Mouse (Mus musculus) frontal cortex, postnatal 36 days (tissue): ENCODE measurements at regions not wholly inside any gene's neighbourhood (a gene's known extent, or its start where the extent isn't known, plus 50 kb on each side); places are given as distances from the start of the nearest gene placed in this dataset.

Experiments
- DNase-seq, 2 experiments: peaks; one replicate each; pipeline ENCODE4 v3.0.0; 2022; ENCODE audit warnings: low spot score in 2 of 2

DNA sequence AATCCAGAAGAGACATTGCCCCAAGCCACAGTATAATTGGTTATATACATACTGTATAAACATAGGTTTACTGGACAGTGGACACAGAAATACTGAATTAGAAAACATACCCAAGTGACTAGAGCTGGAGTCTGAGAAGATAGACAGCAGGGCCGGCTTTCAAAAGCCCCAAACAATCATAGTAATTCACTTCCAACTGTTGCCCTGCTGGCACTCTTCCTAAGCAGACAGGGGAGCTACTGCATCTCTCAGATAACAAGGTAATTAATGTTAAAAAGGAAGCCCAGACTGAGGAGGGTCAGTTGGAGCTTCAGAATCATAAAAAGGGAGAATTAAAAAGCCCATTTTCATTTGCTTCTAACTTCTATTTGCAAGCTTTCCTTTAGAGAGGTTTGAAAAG is 764.5 kb downstream of the Vgll3 start:
- DNase-seq = no peak

DNA sequence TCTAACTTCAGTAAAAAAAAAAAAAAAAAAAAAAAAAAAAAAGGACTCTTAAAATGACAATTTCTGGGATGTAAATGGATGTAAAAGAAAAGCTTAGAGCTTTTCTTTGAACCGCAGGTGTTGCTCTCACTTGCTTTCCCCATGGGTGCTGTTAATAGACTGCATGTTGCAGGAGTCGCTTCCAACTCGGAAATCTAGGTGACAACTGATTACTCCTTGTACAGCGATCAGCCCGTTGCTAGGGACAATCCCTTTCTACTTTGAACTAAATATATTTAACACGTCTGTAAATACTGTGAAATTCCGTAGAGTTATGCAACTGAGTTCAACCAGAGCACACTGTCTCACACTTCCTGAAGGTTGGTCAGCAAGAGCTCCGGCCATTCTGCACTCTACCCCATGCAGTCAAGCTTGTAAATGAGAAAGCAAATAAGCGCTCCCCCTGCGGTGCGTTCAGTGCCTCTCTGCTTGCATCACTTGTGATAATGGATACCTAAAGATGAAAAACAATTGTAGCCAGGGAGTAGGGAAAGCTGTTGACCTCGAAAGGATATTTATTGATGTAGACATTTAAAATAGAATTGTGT is 770.7 kb downstream of the Vgll3 start:
- peak in 1 of 2 experiments; percentile 1 for DNase-seq

GRCm38 (mm10) chr16:66602211-66602610 is 787.2 kb downstream of the Vgll3 start:
- DNase-seq = no peak

GRCm38 (mm10) chr16:66602686-66603085 is 787.6 kb downstream of the Vgll3 start:
- no peak for DNase-seq

DNA sequence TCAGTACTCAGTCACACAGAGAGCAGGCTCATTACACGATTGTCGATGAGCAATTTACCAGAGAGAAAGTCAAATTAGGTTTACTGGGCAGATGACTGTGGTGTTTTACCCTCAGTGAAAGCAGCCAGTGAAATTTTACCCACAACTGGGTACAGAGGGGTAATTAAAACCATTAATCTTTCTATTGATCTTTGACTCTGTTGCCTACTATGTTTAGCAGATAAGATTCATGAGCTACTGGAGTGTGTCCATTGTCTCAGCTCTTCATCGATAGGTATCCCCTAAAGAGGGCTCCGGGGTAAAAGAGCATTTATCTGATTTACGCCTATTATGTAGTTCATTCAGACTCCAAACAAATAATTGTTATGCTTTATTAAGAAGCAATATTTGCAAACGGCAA is 788.8 kb downstream of the Vgll3 start:
- no peak for DNase-seq
